Mouse (Mus musculus): ENCODE data around the gene Sorcs3.

Sorcs3 gene

DNA sequence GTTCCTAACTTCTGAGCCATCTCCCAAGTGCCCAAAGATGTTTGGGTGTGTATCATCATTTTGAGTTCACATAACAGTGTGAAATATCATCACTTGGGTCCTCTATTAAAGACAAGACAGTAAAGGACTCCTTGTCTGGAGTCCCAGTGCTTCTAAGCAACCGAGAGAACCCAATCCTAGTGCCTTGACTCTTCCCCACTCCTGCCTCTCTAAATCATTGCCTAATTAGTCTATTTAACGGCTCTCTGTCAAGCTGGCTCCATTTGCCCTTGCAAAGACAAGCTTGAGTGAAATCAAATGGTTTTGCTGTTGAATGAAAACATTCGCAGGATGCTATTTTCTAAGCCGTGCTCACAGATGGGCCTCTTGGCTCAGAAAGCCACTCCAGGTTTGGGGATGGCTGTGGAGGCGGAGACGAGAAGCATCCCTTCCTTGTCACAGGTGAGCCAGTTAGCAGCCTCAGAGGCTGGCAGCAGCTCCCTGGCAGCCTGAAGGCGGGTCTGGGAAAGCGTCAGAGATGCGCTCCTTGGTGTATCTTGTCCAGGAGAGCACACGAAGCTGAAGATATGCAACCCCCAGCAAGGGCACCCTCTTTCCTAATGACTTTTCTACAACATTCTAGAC lies 79.9 kb downstream of the Sorcs3 start:
- DNase-seq = no peak

DNA sequence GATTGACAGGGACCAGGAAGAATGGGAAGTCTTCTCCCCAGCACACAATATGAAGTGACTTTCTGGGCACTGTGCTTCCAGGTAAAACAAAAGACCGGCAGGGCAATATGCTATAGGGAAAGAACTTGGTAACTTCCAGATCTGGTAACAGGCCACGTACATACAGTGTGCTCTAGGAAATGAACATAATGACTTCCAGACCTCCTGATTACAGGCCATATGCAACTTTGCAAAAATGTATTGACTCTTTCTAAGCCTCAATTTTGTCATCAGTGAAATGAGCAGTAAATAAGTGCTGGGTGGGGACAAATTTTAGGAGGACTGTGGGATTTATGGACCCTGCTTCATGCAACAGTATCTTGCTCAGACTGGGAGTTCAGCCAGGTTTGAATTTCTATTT lies 88.4 kb downstream of the Sorcs3 start:
- DNase-seq = no peak

- no peak for DNase-seq
These were observed 92.6 kb downstream of the Sorcs3 start for GRCm38 (mm10) chr19:48298384-48298783.

DNA sequence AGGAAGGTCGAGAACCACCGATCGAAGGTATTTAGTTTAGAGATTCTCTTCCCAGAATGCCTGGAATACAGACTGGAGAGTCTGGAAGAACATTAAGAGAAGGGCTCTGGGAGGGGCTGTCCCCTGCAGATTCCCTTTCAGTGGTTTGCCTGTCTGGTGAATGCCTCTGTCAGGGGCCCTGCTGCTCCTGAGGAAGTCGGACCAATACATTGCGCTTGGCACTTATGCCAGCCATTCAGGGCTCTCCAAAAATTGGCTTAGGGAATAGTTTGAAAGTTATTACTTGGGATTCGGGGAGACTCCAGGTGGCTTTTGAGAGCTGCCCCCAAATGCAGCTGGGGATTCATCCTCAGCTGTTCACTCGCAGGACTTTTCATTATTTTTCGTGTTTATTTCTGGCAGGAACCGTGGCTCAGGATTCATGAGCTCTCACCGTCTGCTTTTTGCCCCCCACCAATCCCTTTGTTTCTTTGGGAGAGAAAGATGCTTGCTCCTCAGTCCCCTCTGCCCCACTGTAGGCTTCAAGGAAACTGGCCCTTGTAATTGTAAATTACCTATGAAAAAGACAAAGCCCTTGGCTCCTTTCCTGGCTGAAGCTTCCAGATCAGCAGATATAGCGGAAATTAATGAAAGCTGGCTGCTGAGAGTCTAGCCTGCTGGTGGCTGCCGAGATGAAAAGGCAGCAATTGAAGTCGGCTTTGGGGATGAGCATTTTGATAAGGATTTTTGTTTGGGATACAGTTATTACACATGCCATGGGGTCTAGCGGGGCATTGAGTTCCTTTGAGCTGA lies 94.8 kb downstream of the Sorcs3 start:
- DNase-seq = no peak

- DNase-seq = no peak
These were observed 95.5 kb downstream of the Sorcs3 start for GRCm38 (mm10) chr19:48301300-48301699.

GRCm38 (mm10) chr19:48308341-48308740 lies 102.5 kb downstream of the Sorcs3 start:
- no peak for DNase-seq

DNA sequence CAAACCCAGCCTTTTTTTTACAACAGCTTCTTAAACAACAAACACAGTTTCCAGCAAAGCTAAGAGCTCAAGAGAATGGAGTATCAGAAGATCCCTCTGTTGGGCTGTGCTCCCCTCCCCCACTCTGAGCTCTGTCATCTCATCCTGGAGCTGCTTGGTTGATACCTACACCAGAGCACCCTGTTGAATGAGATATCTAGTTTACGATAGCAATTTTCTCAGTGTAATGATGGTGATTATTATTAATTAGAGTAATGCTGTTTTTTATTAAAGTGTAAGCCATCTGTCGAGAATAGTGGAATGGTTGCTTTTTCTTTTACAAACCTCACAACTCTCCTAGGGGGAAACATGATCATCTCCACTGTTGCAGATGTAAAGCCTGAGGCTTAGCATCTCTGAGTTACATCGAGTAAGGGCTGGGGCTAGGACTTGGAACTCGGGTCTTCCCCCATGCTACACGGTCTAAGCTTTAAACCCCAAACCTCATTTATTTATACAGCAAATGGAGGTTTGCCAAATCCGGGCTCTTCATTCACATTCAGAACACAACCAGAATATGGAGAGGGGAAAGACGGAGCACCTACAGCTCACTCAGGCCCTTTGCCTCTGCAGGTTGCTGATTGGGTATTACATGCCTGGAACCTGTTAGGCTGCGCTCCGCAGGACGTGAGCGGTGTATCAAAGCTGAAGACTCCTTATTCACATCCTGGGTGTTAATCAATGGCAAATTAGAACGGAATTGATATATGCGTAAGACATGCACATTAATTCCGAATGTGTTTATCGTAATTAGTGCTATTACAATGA lies 103.9 kb downstream of the Sorcs3 start:
- no peak for DNase-seq

DNA sequence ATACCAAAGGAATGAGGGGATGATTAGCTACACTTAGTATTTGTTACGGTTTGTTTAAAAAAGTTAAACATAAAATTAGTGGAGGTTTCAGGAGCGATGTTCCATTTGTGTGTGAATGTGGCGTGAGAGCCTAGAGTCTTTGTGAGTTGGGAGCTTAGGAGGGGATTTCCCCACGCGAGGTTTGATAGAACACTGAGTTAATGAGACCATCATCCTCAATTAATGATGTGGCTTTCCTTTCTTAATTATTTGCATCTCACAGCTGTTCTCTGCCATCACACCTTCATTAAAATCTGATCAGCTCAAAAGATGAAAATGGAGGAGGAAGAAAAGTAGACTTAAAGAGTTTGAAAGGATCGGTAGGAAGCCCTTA lies 104.5 kb downstream of the Sorcs3 start:
- no peak for DNase-seq

DNA sequence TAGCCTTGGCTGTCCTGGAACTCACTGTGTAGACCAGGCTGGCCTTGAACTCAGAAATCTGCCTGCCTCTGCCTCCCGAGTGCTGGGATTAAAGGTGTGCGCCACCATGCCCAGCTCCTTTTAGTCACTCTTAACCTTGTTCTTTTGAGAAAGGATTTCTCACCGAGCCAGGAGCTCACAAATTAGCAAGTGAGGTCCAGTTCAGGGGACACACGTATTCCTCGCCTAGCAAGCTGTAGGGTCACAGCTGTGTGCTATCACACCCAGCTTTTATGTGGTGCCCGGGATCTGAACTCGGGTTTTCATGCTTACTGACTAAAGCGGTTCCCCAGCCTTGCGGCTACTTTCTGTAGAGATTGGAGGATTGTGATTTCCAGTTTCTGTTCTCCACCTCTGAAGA lies 108.0 kb downstream of the Sorcs3 start:
- no peak for DNase-seq

DNA sequence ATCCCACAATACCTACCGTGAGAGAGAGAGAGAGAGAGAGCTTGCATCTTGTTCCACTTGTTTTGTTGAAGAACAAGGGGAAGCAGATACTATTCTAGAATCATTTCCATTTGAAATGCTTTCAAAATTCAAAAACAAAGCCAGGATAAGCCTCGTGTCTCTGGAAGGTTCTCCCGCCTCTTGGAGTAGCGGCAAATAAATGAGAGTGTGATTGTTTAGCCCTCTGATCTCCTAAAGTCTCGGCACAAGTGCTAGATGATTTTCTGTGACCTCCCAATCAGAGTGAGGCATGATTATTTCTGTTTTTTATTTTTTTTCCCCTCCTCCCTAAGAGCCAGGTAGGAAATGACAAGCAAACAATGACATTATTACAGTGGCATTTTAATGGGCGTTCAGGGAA lies 121.3 kb downstream of the Sorcs3 start:
- DNase-seq = no peak

DNA sequence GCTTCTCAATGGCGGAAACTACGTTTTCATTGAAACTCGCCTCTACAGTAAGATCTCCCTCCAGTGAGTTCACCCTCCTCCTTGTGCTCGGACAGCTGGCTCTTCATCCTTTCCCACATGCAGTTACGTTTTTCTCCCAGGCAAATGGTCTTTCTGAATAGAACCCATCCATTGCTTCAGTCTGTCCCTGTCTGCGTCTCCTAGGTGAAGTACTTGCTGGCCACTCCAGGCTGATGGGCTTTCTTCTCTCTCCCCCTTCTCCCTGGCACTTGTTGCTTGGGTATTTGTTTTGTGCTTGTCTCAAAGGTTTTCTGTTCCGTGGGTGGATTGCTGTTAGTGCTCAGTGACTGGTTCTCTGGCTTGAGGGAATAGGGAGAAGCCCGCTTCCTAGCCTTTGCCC lies 122.3 kb downstream of the Sorcs3 start:
- DNase-seq = no peak

GRCm38 (mm10) chr19:48331640-48332039 lies 125.8 kb downstream of the Sorcs3 start:
- no peak for DNase-seq

- DNase-seq = no peak
These were observed 127.3 kb downstream of the Sorcs3 start for GRCm38 (mm10) chr19:48333085-48333484.

GRCm38 (mm10) chr19:48337461-48337860 lies 131.6 kb downstream of the Sorcs3 start:
- DNase-seq = no peak

GRCm38 (mm10) chr19:48338098-48338497 lies 132.3 kb downstream of the Sorcs3 start:
- DNase-seq = no peak

DNA sequence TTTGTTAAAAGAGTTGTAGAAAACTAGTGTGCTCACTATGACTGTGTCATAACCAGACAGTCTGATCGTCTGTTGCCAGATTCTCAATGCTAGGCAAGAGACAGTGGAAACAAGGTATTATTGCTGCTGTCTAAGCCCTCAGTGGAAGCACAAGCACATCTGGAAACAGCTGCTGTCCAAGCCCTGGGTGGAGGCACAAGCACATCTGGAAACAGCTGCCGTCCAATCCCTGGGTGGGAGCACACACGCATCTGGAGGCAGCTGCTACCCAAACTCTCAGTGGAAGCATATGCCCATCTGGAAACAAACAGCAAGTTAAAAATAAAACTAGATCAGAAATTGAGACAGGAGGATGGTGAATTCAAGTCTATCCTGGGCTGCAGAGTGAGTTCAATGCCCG lies 136.9 kb downstream of the Sorcs3 start:
- no peak for DNase-seq

GRCm38 (mm10) chr19:48343442-48343841 lies 137.6 kb downstream of the Sorcs3 start:
- DNase-seq = no peak

- no peak for DNase-seq
These were observed 141.3 kb downstream of the Sorcs3 start for GRCm38 (mm10) chr19:48347116-48347515.

DNA sequence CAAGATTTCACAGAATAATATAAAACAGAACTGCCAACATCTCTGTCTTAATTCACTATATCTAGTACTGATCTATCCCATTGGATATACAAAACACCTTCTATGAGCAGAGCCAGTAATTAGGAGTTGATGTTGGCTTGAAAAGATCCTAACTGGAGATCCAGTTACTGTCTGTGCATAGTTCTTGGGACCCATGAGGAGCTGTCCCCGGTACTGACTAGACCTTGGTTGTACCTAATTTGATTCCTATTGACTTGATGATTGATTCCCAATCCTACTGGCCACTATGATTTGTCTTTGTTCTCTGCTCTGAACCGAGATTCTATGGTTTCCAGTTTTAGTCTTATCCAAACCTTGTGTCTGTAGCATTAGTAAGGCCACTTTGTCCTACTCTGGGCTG lies 151.0 kb downstream of the Sorcs3 start:
- DNase-seq = no peak

DNA sequence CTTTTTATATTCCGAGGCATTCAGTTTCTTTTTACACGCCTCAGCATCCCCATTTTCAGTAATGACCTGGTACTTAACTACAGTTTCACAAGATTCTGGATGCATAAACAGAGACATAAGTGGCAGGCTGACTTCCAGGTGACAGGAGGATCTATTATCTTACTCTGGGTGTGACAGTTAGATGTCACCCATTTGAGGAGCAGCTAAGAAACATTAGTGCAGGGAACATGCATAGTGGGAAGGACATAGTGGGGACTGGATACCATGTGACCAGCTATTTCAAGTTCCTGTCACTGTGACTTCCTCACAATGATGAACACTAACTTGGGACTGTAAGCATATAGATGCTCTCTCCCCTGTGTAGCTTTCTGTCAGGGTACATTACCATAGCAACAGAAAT lies 156.3 kb downstream of the Sorcs3 start:
- DNase-seq = no peak

- DNase-seq = no peak
These were observed 162.2 kb downstream of the Sorcs3 start for GRCm38 (mm10) chr19:48368056-48368455.

- DNase-seq = no peak
These were observed 166.0 kb downstream of the Sorcs3 start for GRCm38 (mm10) chr19:48371787-48372186.

DNA sequence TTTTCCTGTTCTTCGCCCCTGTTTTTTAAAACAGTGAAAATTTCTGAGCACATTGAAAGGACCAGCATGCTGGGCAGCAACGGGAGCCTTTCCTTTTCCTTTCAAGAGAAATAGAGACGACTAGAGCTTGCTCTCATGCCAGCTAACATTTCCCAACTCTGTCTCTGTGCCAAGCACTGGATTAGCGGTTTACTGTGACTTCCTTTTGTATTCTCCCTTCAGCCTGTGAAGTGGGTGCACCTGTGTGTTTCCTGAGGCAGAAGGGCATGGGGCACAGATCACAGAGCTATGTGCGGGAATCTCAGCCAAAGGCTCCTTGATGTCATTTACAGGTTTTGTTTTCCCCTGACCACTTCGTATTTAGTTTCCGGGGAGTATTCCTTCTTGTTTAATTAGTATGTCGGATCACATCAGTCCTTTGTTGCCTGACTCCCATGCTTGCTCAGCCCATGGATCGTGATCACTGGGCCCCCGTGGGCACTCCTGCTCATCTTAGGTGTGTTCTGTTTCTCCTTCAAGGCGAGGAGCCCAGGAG lies 172.2 kb downstream of the Sorcs3 start:
- no peak for DNase-seq

DNA sequence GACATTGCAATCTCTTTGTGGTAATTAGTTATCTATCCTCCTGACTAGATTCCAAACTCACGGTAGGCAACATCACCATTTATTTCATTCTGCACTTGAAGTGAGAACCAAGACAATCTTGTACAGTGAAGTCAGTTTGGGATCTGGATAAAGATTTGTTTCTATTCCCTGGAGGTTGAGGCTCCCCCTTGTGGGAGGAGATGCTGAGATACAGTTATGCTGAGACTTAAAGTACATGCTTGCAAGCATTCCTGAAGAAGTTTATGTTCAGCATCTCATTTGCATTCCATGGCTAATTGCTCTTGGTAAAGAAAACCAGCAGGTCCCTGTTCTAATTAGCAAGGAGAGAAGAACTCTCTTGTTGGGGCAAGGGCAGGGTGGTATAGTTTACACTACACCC lies 185.7 kb downstream of the Sorcs3 start:
- DNase-seq = no peak
